Mouse (Mus musculus): ENCODE results near the gene Csmd2. TPM values are rescaled to one million over a fixed set of nuclear protein-coding genes. Genes with fewer than 3 reads are reported as not detected.

Gene Csmd2
- polyA plus RNA-seq, 1 experiment from 2014 or later: 0.16 TPM

DNA sequence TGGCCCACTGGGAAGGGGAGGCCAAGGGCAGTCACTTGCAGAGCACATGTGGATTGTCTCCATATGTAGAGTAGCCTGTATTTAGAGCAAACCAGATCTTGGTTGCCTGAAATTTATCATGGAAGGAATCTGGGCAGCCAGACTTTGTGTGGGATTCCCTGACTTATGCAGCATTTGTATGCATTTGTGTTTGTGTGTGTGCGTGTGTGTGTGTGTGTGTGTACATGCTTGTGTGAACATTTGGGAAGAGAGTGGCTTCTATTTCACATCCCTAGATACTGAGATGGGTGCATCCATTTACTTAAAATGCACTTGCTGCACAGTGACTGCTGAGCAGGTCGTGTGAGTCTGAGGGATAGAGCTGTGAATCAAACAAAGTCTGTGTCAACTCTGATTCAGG is 173.0 kb downstream of the Csmd2 start:
- DNase-seq (ENCODE audit: low spot score) (no peak), ATAC-seq (ENCODE audit: low FRiP score, low TSS enrichment) (no peak)
- Histone ChIP-seq H3K27ac (replicated peaks) (no peak overlapping the region), H3K9ac (ENCODE audit: low read length) (no peak overlapping the region), H3K4me3 (ENCODE audit: low read depth, low read length) (no peak overlapping the region), H3K36me3 (ENCODE audit: control insufficient read depth, insufficient read depth, low read length) (no peaks in the 10 kb centered on the region), H3K4me2 (replicated peaks; ENCODE audit: low read depth) (no peak overlapping the region), H3K4me1 (replicated peaks; ENCODE audit: control insufficient read depth, insufficient read depth) (no peaks in the 10 kb centered on the region), H3K9me3 (ENCODE audit: control insufficient read depth, low read length) (no peaks in the 10 kb centered on the region), H3K27me3 (ENCODE audit: control insufficient read depth, insufficient read depth, low read length) (no peaks in the 10 kb centered on the region)
- WGBS: 71% methylated on average over 2 of the region's 2 CpGs
- TF ChIP-seq CTCF (IDR thresholded peaks at IDR 0.05; ENCODE audit: low read depth) (no peak), EP300 (optimal IDR thresholded peaks at IDR 0.05) (no peak)

GRCm38 (mm10) chr4:128170181-128170580 is 182.5 kb downstream of the Csmd2 start:
- DNase-seq (ENCODE audit: low spot score): no peak
- no peak overlapping the region for H3K4me2 ChIP-seq (replicated peaks; ENCODE audit: low read depth)

DNA sequence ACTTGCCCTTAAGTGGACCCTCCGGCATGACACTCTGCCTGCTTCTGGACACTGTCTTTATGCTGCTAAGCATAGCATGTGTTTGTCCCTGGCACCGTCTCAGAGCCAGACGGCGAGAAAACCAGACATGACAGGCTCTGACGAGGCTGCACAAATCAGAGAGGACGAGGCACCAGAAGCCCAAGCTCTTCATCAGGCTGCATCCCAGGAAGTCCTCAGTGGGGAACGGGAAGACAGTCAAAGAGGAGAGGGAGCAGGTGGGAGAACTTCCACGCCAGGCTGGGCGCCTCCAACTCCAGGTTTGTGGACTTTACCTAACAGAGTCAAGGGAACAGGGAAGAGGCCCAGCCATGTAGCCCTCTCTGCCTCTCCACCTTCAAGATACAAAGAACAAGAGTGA is 183.6 kb downstream of the Csmd2 start:
- H3K27ac ChIP-seq (replicated peaks): no peak overlapping the region
- no peak for TF ChIP-seq EP300 (optimal IDR thresholded peaks at IDR 0.05)
- H3K9me3 ChIP-seq (ENCODE audit: control insufficient read depth, low read length): no peaks in the 10 kb centered on the region
- no peak overlapping the region for H3K4me2 ChIP-seq (replicated peaks; ENCODE audit: low read depth)
- DNase-seq (ENCODE audit: low spot score): no peak
- no peaks in the 10 kb centered on the region for H3K27me3 ChIP-seq (ENCODE audit: control insufficient read depth, insufficient read depth, low read length)
- ATAC-seq (ENCODE audit: low FRiP score, low TSS enrichment): no peak
- H3K36me3 ChIP-seq (ENCODE audit: control insufficient read depth, insufficient read depth, low read length): no peaks in the 10 kb centered on the region
- H3K4me1 ChIP-seq (replicated peaks; ENCODE audit: control insufficient read depth, insufficient read depth): no peaks in the 10 kb centered on the region
- no peak overlapping the region for H3K4me3 ChIP-seq (ENCODE audit: low read depth, low read length)
- 81% methylated on average over 9 of the region's 9 CpGs for WGBS
- no peak overlapping the region for H3K9ac ChIP-seq (ENCODE audit: low read length)

More at GRCm38 (mm10) chr4:128170181-128170580, 182.5 kb downstream of the Csmd2 start:
- TF ChIP-seq CTCF (IDR thresholded peaks at IDR 0.05; ENCODE audit: low read depth) (no peak), EP300 (optimal IDR thresholded peaks at IDR 0.05) (no peak)
- no peaks in the 10 kb centered on the region for H3K4me1 ChIP-seq (replicated peaks; ENCODE audit: control insufficient read depth, insufficient read depth)
- ATAC-seq (ENCODE audit: low FRiP score, low TSS enrichment): no peak
- 86% methylated on average over 8 of the region's 8 CpGs for WGBS
- no peaks in the 10 kb centered on the region for H3K27me3 ChIP-seq (ENCODE audit: control insufficient read depth, insufficient read depth, low read length)
- H3K9me3 ChIP-seq (ENCODE audit: control insufficient read depth, low read length): no peaks in the 10 kb centered on the region
- no peak overlapping the region for H3K4me3 ChIP-seq (ENCODE audit: low read depth, low read length)
- no peak overlapping the region for H3K9ac ChIP-seq (ENCODE audit: low read length)
- no peak overlapping the region for H3K27ac ChIP-seq (replicated peaks)
- H3K36me3 ChIP-seq (ENCODE audit: control insufficient read depth, insufficient read depth, low read length): no peaks in the 10 kb centered on the region

DNA sequence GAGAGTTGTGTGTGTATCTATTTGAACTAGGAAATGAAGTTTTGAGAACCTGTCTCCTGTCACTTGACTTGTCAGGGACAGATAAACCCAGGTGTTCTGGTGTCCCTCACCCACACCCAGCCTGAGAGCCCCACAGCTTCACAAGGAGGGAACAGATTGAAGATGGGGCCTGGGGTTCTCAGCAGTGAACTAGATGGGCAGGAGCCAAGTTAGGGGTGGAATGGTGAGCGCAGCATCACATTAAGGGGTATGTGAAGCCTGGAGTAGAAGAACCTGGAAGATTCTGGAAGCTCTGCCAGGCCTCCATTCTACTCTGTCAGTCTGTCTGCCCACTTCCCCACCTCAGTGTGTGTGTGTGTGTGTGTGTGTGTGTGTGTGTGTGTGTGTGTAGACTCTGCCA is 184.0 kb downstream of the Csmd2 start:
- no peaks in the 10 kb centered on the region for H3K36me3 ChIP-seq (ENCODE audit: control insufficient read depth, insufficient read depth, low read length)
- TF ChIP-seq EP300 (optimal IDR thresholded peaks at IDR 0.05) (no peak), CTCF (IDR thresholded peaks at IDR 0.05; ENCODE audit: low read depth) (no peak)
- H3K4me3 ChIP-seq (ENCODE audit: low read depth, low read length): no peak overlapping the region
- WGBS: 73% methylated on average over 1 of the region's 1 CpGs
- no peaks in the 10 kb centered on the region for H3K4me1 ChIP-seq (replicated peaks; ENCODE audit: control insufficient read depth, insufficient read depth)
- ATAC-seq (ENCODE audit: low FRiP score, low TSS enrichment): no peak
- DNase-seq (ENCODE audit: low spot score): no peak
- no peak overlapping the region for H3K9ac ChIP-seq (ENCODE audit: low read length)
- H3K27me3 ChIP-seq (ENCODE audit: control insufficient read depth, insufficient read depth, low read length): no peaks in the 10 kb centered on the region
- no peak overlapping the region for H3K27ac ChIP-seq (replicated peaks)
- H3K4me2 ChIP-seq (replicated peaks; ENCODE audit: low read depth): no peak overlapping the region
- H3K9me3 ChIP-seq (ENCODE audit: control insufficient read depth, low read length): no peaks in the 10 kb centered on the region

GRCm38 (mm10) chr4:128178974-128179373 is 191.3 kb downstream of the Csmd2 start:
- ATAC-seq (ENCODE audit: low FRiP score, low TSS enrichment) (no peak), DNase-seq (ENCODE audit: low spot score) (no peak)
- H3K4me3 ChIP-seq (ENCODE audit: low read depth, low read length): no peak overlapping the region
- H3K36me3 ChIP-seq (ENCODE audit: control insufficient read depth, insufficient read depth, low read length): no peaks in the 10 kb centered on the region
- H3K27me3 ChIP-seq (ENCODE audit: control insufficient read depth, insufficient read depth, low read length): no peaks in the 10 kb centered on the region
- H3K9me3 ChIP-seq (ENCODE audit: control insufficient read depth, low read length): no peaks in the 10 kb centered on the region
- H3K27ac ChIP-seq (replicated peaks): no peak overlapping the region
- TF ChIP-seq CTCF (IDR thresholded peaks at IDR 0.05; ENCODE audit: low read depth) (no peak), EP300 (optimal IDR thresholded peaks at IDR 0.05) (no peak)
- no peaks in the 10 kb centered on the region for H3K4me1 ChIP-seq (replicated peaks; ENCODE audit: control insufficient read depth, insufficient read depth)
- WGBS: 75% methylated on average over 8 of the region's 8 CpGs
- H3K9ac ChIP-seq (ENCODE audit: low read length): no peak overlapping the region
- no peak overlapping the region for H3K4me2 ChIP-seq (replicated peaks; ENCODE audit: low read depth)

GRCm38 (mm10) chr4:128179581-128179980 is 191.9 kb downstream of the Csmd2 start:
- H3K4me2 ChIP-seq (replicated peaks; ENCODE audit: low read depth): no peak overlapping the region
- no peak for DNase-seq (ENCODE audit: low spot score)

More at GRCm38 (mm10) chr4:128179581-128179980, 191.9 kb downstream of the Csmd2 start:
- TF ChIP-seq EP300 (optimal IDR thresholded peaks at IDR 0.05) (no peak), CTCF (IDR thresholded peaks at IDR 0.05; ENCODE audit: low read depth) (peak; percentile 28; the same call in 1 of the 2 replicates)
- H3K9ac ChIP-seq (ENCODE audit: low read length): no peak overlapping the region
- WGBS: 68% methylated on average over 2 of the region's 2 CpGs
- H3K4me1 ChIP-seq (replicated peaks; ENCODE audit: control insufficient read depth, insufficient read depth): no peaks in the 10 kb centered on the region
- no peaks in the 10 kb centered on the region for H3K9me3 ChIP-seq (ENCODE audit: control insufficient read depth, low read length)
- H3K27me3 ChIP-seq (ENCODE audit: control insufficient read depth, insufficient read depth, low read length): no peaks in the 10 kb centered on the region
- H3K4me3 ChIP-seq (ENCODE audit: low read depth, low read length): no peak overlapping the region
- ATAC-seq (ENCODE audit: low FRiP score, low TSS enrichment): no peak
- no peaks in the 10 kb centered on the region for H3K36me3 ChIP-seq (ENCODE audit: control insufficient read depth, insufficient read depth, low read length)
- no peak overlapping the region for H3K27ac ChIP-seq (replicated peaks)
